Mouse (Mus musculus) frontal cortex, adult 2 months (tissue): ENCODE data around the gene Vmn2r62. TPM values are rescaled to one million over a fixed set of nuclear protein-coding genes. Genes with fewer than 3 reads are reported as not detected.
"Not testable (repeated sequence)": the region's sequence is repeated elsewhere in the genome, so short reads cannot be mapped to it uniquely, and the experiment has no call there.

ENCODE experiments used
- DNase-seq, 2 experiments: peaks; one replicate each; pipeline ENCODE4 v3.0.0; 2022; ENCODE audit warnings: low spot score in 1 of 2; ENCODE audit errors: extremely low spot score in 1 of 2
- polyA plus RNA-seq: library from polyadenylated mRNA; depleted of rRNA; stranded (reverse); fragments of >200 nt; gene quantifications from 2 replicates; pipeline ENCODE4 v1.2.3, GENCODE M21; 2012; rRNA removed

Gene Vmn2r62
- polyA plus RNA-seq = not detected in 2 replicates

DNA sequence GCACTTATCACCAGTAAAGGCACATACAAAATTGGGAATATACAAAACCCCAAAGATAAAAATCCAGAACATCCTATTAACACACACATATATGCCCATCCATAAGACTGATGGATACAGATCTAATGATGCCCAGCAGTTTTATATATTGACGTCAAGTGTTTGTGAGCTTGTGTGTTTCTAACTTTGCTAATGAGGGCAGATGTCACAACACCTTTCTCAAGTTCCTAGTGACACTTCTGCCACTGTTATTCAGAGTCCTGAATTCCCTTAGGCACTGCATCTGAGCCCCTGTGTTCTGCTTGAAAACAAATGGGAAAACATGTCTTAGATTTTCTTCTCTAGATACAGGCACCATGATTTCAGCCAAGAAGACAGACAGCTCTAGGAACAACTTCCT, at the start of gene Vmn2r62:
TSS of gene Vmn2r62 (minus strand) at position 101 of the 400 bp plus-strand sequence.
- DNase-seq = not testable (repeated sequence)

DNA sequence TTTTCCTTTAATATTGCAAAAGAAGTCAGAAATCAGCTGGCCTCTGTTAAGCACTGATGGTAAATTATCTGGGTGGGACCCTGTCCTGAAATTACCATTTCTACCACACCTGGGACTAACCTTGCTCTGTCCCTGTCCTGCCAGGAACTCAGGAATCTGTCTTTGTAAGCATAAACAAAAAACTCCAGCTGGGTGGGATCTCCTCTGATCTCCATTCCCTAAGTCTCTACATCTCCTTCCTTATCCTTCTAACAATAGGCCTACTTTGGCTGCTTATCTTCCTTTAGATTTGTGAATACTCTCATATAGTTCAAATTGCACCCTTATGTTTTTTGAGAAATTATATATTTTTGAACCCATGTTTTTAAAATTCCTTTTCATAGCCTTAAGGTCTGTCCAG, 45.0 kb upstream of the Vmn2r62 start:
- not testable (repeated sequence) for DNase-seq

DNA sequence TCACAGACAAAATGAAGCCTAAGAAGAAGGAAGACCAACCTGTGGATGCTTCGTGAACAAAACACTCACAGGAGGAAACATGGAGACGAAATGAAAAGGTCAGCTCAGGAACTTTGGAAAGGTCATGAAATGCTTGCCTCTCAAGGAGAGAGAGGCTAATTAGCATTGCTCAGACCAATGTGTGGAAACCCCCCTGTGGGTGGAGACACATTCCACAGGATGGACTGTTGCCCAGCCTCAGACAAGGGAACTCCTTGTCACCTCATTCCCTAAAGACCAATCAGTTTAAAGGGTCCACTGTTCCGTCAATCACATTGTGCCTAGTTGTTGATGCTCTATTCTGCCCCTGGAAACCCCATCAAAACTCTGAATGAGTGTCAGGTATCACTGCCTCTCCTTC, 38.9 kb upstream of the Vmn2r62 start:
- no peak for DNase-seq

DNA sequence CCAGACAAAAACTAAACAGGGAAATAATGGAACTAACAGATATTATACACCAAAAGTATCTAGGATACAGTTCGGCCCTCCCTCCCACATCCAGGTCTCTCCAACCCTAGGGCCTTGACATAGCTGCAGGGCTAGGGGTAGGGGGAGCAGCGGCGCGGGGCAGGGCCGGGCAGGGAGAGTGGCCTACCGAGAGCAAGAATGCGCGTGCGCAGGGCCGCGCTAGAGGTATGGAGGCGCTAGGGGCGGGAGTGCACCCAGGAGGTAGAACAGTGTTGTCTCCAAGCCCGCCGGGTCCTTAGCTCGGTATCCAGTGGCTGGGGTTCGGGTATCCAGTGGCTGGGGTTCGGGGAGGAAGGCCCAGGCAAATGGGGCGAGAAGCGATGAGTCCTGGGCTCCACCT, 43.5 kb downstream of the Vmn2r62 start:
- DNase-seq = no peak

DNA sequence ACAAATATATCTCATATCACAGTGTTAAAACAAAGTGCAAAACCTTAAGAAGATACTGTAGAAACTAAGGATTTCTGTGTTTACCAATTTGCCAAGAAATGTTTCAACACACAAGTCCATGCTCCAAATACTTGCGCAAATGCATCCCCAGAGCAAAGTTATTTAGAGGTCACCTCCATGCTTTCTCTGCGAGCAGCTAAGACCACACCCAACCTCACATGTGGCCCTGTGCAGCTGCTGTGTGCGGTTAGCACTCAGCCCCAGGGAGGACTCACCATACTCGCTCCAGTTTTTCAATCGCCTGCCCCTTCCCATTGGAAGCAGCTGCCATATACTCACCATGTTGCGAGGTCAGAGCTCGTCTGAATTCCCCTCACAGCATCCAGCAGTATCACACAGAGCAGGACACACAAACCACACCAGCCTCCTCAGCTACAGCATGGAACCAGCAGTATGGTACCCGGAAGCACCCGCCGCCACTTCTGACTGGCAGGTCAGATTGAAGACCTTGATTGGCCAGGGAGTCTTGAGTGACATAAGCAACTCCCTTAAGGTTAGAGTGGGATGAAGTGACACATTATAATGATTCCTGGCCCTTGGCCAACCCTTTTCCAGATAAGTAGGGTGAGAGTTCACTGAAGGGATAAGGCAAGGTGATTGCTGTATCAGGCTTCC, 54.7 kb downstream of the Vmn2r62 start:
- no peak for DNase-seq

DNA sequence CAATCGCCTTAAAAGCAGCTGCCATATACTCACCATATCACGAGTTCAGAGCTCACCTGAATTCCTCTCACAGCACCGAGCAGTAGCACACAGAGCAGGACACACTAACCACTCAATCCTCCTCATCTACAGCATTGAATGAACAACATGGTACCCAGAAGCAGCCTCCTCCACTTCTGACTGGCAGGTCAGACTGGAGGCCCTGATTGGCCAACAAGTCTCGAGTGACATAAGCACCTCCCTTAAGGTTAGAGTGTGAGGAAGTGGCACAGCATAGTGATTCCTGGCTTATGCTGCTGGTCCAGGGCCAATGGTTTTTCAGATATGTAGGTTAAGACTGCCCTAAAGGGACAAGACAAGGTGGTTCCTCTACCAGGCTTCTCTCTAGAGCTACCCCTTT, 66.4 kb downstream of the Vmn2r62 start, which contains the start of gene Gm17067:
TSS of gene Gm17067 (minus strand) at position 101 of the 400 bp plus-strand sequence.
- not testable (repeated sequence) for DNase-seq

Other genes starting within 250 kb of the Vmn2r62 start
- gene Gm21028, start 214.9 kb downstream of the Vmn2r62 start, polyA plus RNA-seq = not detected in 2 replicates
- gene Zfp977, start 201.0 kb downstream of the Vmn2r62 start, polyA plus RNA-seq = 0.86 and 1.1 TPM in 2 replicates
- 1.6 and 2.0 TPM in 2 replicates for gene Zfp976, start 150.9 kb downstream of the Vmn2r62 start, polyA plus RNA-seq
- gene Zfp975, start 100.8 kb downstream of the Vmn2r62 start, polyA plus RNA-seq = 4.4 and 4.8 TPM in 2 replicates
- gene Gm17067, start 66.5 kb downstream of the Vmn2r62 start, polyA plus RNA-seq = not detected in 2 replicates
- gene Gm2381, start 73.7 kb upstream of the Vmn2r62 start, polyA plus RNA-seq = not detected in 2 replicates
- gene Vmn2r63, start 140.3 kb upstream of the Vmn2r62 start, polyA plus RNA-seq = not detected in 2 replicates
- not detected in 2 replicates for gene Gm9268, start 225.2 kb upstream of the Vmn2r62 start, polyA plus RNA-seq